Mouse (Mus musculus): ENCODE results near the gene Clec2i. TPM values are rescaled to one million over a fixed set of nuclear protein-coding genes. Genes with fewer than 3 reads are reported as not detected.
"Not testable (repeated sequence)": the region's sequence is repeated elsewhere in the genome, so short reads cannot be mapped to it uniquely, and the experiment has no call there.

Clec2i gene
- polyA plus RNA-seq, 1 experiment, result 4.9 TPM

- Histone ChIP-seq H3K4me1 (ENCODE audit: control insufficient read depth, insufficient read depth, low read length) (no peaks in the 10 kb centered on the region), H3K27ac (ENCODE audit: control insufficient read depth, insufficient read depth, low read depth, low read length, poor library complexity) (no peak overlapping the region), H3K4me3 (replicated peaks; ENCODE audit: control insufficient read depth, low read depth, low read length) (no peak overlapping the region)
- WGBS, result 64% methylated on average over 3 of the region's 3 CpGs
- TF ChIP-seq CTCF (IDR thresholded peaks at IDR 0.05; ENCODE audit: control insufficient read depth, insufficient read depth, low read length), result no peak
- no peak for TF ChIP-seq POLR2A (IDR thresholded peaks at IDR 0.05; ENCODE audit: borderline replicate concordance, control insufficient read depth, low read depth, low read length)
Observed at GRCm38 (mm10) chr6:128868861-128869260, 18.5 kb upstream of the Clec2i start.

- Histone ChIP-seq H3K27ac (ENCODE audit: control insufficient read depth, insufficient read depth, low read depth, low read length, poor library complexity) (no peak overlapping the region), H3K4me3 (replicated peaks; ENCODE audit: control insufficient read depth, low read depth, low read length) (no peak overlapping the region), H3K4me1 (ENCODE audit: control insufficient read depth, insufficient read depth, low read length) (no peaks in the 10 kb centered on the region)
- 69% methylated on average over 1 of the region's 1 CpGs for WGBS
- TF ChIP-seq POLR2A (IDR thresholded peaks at IDR 0.05; ENCODE audit: borderline replicate concordance, control insufficient read depth, low read depth, low read length) (no peak), CTCF (IDR thresholded peaks at IDR 0.05; ENCODE audit: control insufficient read depth, insufficient read depth, low read length) (no peak)
Observed at GRCm38 (mm10) chr6:128871910-128872610, 15.3 kb upstream of the Clec2i start.

- Histone ChIP-seq H3K27ac (ENCODE audit: control insufficient read depth, insufficient read depth, low read depth, low read length, poor library complexity) (peak overlapping the region; percentile 36; the same call in 1 of the 2 replicates), H3K4me3 (replicated peaks; ENCODE audit: control insufficient read depth, low read depth, low read length) (peak overlapping the region; percentile 45), H3K4me1 (ENCODE audit: control insufficient read depth, insufficient read depth, low read length) (peaks cover 3% of the 10 kb centered on the region; the same call in 1 of the 2 replicates)
- TF ChIP-seq POLR2A (IDR thresholded peaks at IDR 0.05; ENCODE audit: borderline replicate concordance, control insufficient read depth, low read depth, low read length) (no peak), CTCF (IDR thresholded peaks at IDR 0.05; ENCODE audit: control insufficient read depth, insufficient read depth, low read length) (no peak)
- 3% methylated on average over 5 of the region's 5 CpGs for WGBS
Observed at GRCm38 (mm10) chr6:128888834-128889233, 1.4 kb downstream of the Clec2i start.

- no peak for TF ChIP-seq CTCF (IDR thresholded peaks at IDR 0.05; ENCODE audit: control insufficient read depth, insufficient read depth, low read length)
- TF ChIP-seq POLR2A (IDR thresholded peaks at IDR 0.05; ENCODE audit: borderline replicate concordance, control insufficient read depth, low read depth, low read length), result no peak
- WGBS, result 4% methylated on average over 2 of the region's 2 CpGs
- Histone ChIP-seq H3K4me1 (ENCODE audit: control insufficient read depth, insufficient read depth, low read length) (peaks cover 3% of the 10 kb centered on the region; the same call in 1 of the 2 replicates), H3K4me3 (replicated peaks; ENCODE audit: control insufficient read depth, low read depth, low read length) (peak within 1 kb of the TSS; percentile 53), H3K27ac (ENCODE audit: control insufficient read depth, insufficient read depth, low read depth, low read length, poor library complexity) (peak within 1 kb of the TSS; percentile 70; the same call in 1 of the 2 replicates)
Observed at GRCm38 (mm10) chr6:128890948-128891355, 3.6 kb downstream of the Clec2i start, which contains the start of gene BC035044. BC035044 (minus strand) TSS chr6:128891126.

- no peak for TF ChIP-seq POLR2A (IDR thresholded peaks at IDR 0.05; ENCODE audit: borderline replicate concordance, control insufficient read depth, low read depth, low read length)
- TF ChIP-seq CTCF (IDR thresholded peaks at IDR 0.05; ENCODE audit: control insufficient read depth, insufficient read depth, low read length), result no peak
- 56% methylated on average over 3 of the region's 3 CpGs for WGBS
Observed at GRCm38 (mm10) chr6:128895404-128896001, 8.1 kb downstream of the Clec2i start.

GRCm38 (mm10) chr6:128900044-128900443, 12.7 kb downstream of the Clec2i start:
- no peak for TF ChIP-seq CTCF (IDR thresholded peaks at IDR 0.05; ENCODE audit: control insufficient read depth, insufficient read depth, low read length)
- no peak for TF ChIP-seq POLR2A (IDR thresholded peaks at IDR 0.05; ENCODE audit: borderline replicate concordance, control insufficient read depth, low read depth, low read length)
- no peaks in the 10 kb centered on the region; the same call in 1 of the 2 replicates for H3K4me1 ChIP-seq (ENCODE audit: control insufficient read depth, insufficient read depth, low read length)
- no peak overlapping the region for H3K27ac ChIP-seq (ENCODE audit: control insufficient read depth, insufficient read depth, low read depth, low read length, poor library complexity)
- H3K4me3 ChIP-seq (replicated peaks; ENCODE audit: control insufficient read depth, low read depth, low read length), result no peak overlapping the region
- 50% methylated on average over 2 of the region's 2 CpGs for WGBS

More at GRCm38 (mm10) chr6:128895404-128896001, 8.1 kb downstream of the Clec2i start:
- H3K27ac ChIP-seq (ENCODE audit: control insufficient read depth, insufficient read depth, low read depth, low read length, poor library complexity), result no peak overlapping the region
- no peaks in the 10 kb centered on the region; the same call in 1 of the 2 replicates for H3K4me1 ChIP-seq (ENCODE audit: control insufficient read depth, insufficient read depth, low read length)
- H3K4me3 ChIP-seq (replicated peaks; ENCODE audit: control insufficient read depth, low read depth, low read length), result no peak overlapping the region

GRCm38 (mm10) chr6:128900796-128901552, 13.6 kb downstream of the Clec2i start:
- H3K4me1 ChIP-seq (ENCODE audit: control insufficient read depth, insufficient read depth, low read length); H3K4me3 ChIP-seq (replicated peaks; ENCODE audit: control insufficient read depth, low read depth, low read length); H3K27ac ChIP-seq (ENCODE audit: control insufficient read depth, insufficient read depth, low read depth, low read length, poor library complexity): not testable (repeated sequence)
- WGBS, result 19% methylated on average over 6 of the region's 6 CpGs
